Mouse (Mus musculus) small intestine, adult 2 months (tissue): Measurements from ENCODE around the gene Bach2.

Experiments used
- CTCF ChIP-seq: fragments of 200-500 bp; IDR thresholded peaks from 2 replicates; pipeline ENCODE4 v1.5.1; 2012; ENCODE audit warnings: low read depth, mild to moderate bottlenecking, control low read depth, inconsistent platforms, low read length, moderate library complexity, mixed read lengths; ENCODE audit not compliant: insufficient replicate concordance, insufficient read length; ENCODE audit errors: extremely low read depth
- POLR2A ChIP-seq: fragments of 200-500 bp; IDR thresholded peaks from 2 replicates; pipeline ENCODE4 v1.6.1; 2012; ENCODE audit warnings: low read depth, mild to moderate bottlenecking, control low read depth, inconsistent platforms, low read length, moderate library complexity

DNA sequence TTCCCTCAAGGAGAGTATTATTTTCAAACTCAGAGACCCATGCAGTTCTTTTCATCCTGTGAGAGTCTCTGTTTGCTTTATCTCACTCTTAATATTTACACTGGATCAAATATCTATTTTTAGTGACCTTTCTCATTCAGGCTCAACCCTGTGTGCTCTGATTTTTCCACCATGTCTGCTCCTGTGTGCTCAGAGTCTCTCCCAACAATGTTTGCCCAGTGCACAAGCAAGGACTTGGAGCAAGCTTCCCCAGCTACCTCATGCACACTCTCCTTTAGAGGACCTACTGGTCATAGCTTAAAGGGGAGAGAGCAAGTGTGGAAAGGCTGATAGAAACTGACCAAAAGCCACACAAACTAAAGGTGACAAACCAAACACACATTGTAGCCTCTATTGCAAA lies 26.0 kb upstream of the Bach2 start:
- no peak for TF ChIP-seq CTCF
- no peak for TF ChIP-seq POLR2A
